Mouse (Mus musculus) liver, embryonic 16.5 days (tissue): ENCODE measurements around the gene Gm6583. TPM values are rescaled to one million over a fixed set of nuclear protein-coding genes. Genes with fewer than 3 reads are reported as not detected.
"Not testable (repeated sequence)": the region's sequence is repeated elsewhere in the genome, so short reads cannot be mapped to it uniquely, and the experiment has no call there.

Source experiments
- ATAC-seq: fragments of 200-750 bp; cut with Nextera tagmentation; 2 replicates; pipeline ENCODE4 v1.8.0; 2017; ENCODE audit warnings: low read depth, mild to moderate bottlenecking, moderate number of reproducible peaks, moderate library complexity
- H3K27ac ChIP-seq: fragments of 300-500 bp; sonication (generic); 2 replicates; pipeline ENCODE4 v1.5.1; 2014; ENCODE audit warnings: mild to moderate bottlenecking, low read length
- H3K27me3 ChIP-seq: fragments of 300-500 bp; sonication (generic); 2 replicates; pipeline ENCODE4 v1.6.1; 2014; ENCODE audit warnings: low read depth, low read length, mixed read lengths; ENCODE audit not compliant: control insufficient read depth, insufficient read depth
- H3K36me3 ChIP-seq: fragments of 300-500 bp; sonication (generic); 2 replicates; pipeline ENCODE4 v1.6.1; 2014; ENCODE audit warnings: mild to moderate bottlenecking; ENCODE audit not compliant: control insufficient read depth, insufficient read depth
- H3K4me1 ChIP-seq: fragments of 300-500 bp; sonication (generic); 2 replicates; pipeline ENCODE4 v1.6.1; 2014; ENCODE audit warnings: low read depth, low read length, mixed read lengths; ENCODE audit not compliant: control insufficient read depth
- H3K4me2 ChIP-seq: fragments of 300-500 bp; sonication (generic); 2 replicates; pipeline ENCODE4 v1.6.1; 2014; ENCODE audit warnings: low read depth, low read length, mixed read lengths
- H3K4me3 ChIP-seq: fragments of 300-500 bp; sonication (generic); 2 replicates; pipeline ENCODE4 v1.5.1; 2014; ENCODE audit warnings: low read depth, mild to moderate bottlenecking, low read length
- H3K9ac ChIP-seq: fragments of 300-500 bp; sonication (generic); 2 replicates; pipeline ENCODE4 v1.6.1; 2014; ENCODE audit warnings: low read depth, low read length
- H3K9me3 ChIP-seq: fragments of 300-500 bp; sonication (generic); replicated peaks from 2 replicates; pipeline ENCODE4 v1.6.1; 2016; ENCODE audit warnings: low read length; ENCODE audit not compliant: control insufficient read depth
- WGBS: fragments of 180-500 bp; shearing (Covaris S2); extraction: QIAGEN DNeasy Blood & Tissue Kit; methylation state at CpG from one replicate; pipeline ENCODE4 v1.1.7; 2014; ENCODE audit not compliant: insufficient replicate concordance; 5-methylcytosine and 5-hydroxymethylcytosine counted together
- polyA plus RNA-seq: library from polyadenylated mRNA; unstranded; fragments of >200 nt; fragmentation: Nextera tagmentation; extraction: Ambion mirVana; gene quantifications from 2 replicates; pipeline ENCODE4 v1.2.1, GENCODE M21; 2015

Gm6583 gene
- polyA plus RNA-seq, 1 experiment from 2014 or later: 0.13 TPM

DNA sequence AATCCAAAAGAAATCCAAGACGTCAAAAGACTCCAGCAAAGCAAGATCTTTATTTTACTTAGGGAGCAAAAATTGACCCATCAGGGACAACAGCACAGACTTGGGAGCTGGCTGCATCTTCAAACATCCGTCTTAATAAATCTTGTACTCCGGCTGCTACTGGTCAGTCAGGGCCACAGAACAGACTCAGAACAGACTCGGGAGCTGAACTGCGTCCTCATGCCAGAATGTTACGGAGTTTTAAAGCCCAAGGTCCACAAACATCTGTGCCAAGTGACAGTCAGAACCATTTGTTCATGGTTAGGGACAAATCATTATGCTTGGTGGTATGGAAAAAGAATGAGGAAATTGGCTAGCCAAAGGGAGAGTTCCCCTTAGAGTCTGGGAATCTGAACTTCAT, 32.6 kb downstream of the Gm6583 start:
- Histone ChIP-seq H3K9ac (no peak overlapping the region), H3K4me3 (no peak overlapping the region), H3K27me3 (no peaks in the 10 kb centered on the region), H3K27ac (no peak overlapping the region), H3K4me2 (no peak overlapping the region), H3K9me3 (no peaks in the 10 kb centered on the region), H3K4me1 (peaks cover 29% of the 10 kb centered on the region), H3K36me3 (peaks cover 3% of the 10 kb centered on the region)
- WGBS: 79% methylated on average over 6 of the region's 6 CpGs
- ATAC-seq: no peak

GRCm38 (mm10) chr5:112321376-112321775, 34.5 kb downstream of the Gm6583 start:
- no peaks in the 10 kb centered on the region for H3K36me3 ChIP-seq
- no peak for ATAC-seq
- WGBS: 66% methylated on average over 4 of the region's 4 CpGs
- no peaks in the 10 kb centered on the region for H3K9me3 ChIP-seq
- no peak overlapping the region for H3K9ac ChIP-seq
- H3K4me1 ChIP-seq: peaks cover 21% of the 10 kb centered on the region
- H3K4me3 ChIP-seq: no peak overlapping the region
- H3K27ac ChIP-seq: no peak overlapping the region
- H3K4me2 ChIP-seq: no peak overlapping the region
- no peaks in the 10 kb centered on the region for H3K27me3 ChIP-seq

DNA sequence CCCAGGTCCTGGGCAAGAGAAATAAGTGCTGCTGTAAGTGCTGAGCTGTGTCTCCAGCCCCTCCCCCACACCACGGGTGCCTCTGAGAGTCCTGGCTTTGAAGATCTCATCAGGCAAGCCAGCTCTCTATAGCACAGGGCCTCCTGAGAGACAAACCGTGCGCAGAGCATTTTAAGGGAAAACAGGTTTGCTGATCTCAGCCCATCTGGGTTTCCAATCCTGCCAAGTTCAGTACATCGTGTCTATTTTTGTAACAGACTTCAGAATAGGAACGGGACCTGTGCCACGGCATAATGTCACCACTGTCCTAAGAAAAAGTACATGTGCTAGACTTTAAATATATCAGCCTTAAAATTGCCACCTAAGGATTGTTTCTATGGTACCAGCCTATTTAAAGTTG, 34.9 kb downstream of the Gm6583 start:
- no peaks in the 10 kb centered on the region for H3K27me3 ChIP-seq
- ATAC-seq: no peak
- H3K9me3 ChIP-seq: no peaks in the 10 kb centered on the region
- no peak overlapping the region for H3K9ac ChIP-seq
- H3K4me1 ChIP-seq: peaks cover 21% of the 10 kb centered on the region
- no peak overlapping the region for H3K4me3 ChIP-seq
- 60% methylated on average over 6 of the region's 6 CpGs for WGBS
- H3K27ac ChIP-seq: no peak overlapping the region
- no peak overlapping the region for H3K4me2 ChIP-seq
- H3K36me3 ChIP-seq: no peaks in the 10 kb centered on the region

DNA sequence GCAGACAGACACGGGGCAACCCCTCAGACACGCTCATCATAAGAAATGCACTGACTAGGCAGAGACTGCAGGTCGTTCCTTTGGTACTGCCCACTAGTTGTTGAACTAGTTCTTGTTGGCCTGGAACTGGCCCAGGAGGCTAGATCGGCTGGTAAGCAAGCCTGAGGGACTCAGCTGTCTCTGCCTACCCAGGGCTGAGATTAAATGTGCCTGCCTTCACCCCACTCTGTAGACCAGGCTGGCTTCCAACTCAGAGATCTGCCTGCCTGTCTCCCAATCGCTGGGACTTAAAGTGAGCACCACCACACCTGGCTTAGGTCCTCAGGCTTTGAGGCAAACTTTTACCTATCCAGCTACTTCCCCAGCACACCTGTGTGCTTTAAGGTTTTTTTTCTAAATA, 35.5 kb downstream of the Gm6583 start:
- H3K27ac ChIP-seq: no peak overlapping the region
- no peaks in the 10 kb centered on the region for H3K27me3 ChIP-seq
- no peak overlapping the region for H3K4me3 ChIP-seq
- ATAC-seq: no peak
- peaks cover 16% of the 10 kb centered on the region for H3K4me1 ChIP-seq
- H3K9me3 ChIP-seq: no peaks in the 10 kb centered on the region
- 65% methylated on average over 5 of the region's 5 CpGs for WGBS
- no peaks in the 10 kb centered on the region for H3K36me3 ChIP-seq
- no peak overlapping the region for H3K4me2 ChIP-seq
- no peak overlapping the region for H3K9ac ChIP-seq

GRCm38 (mm10) chr5:112319343-112319742, 36.5 kb downstream of the Gm6583 start:
- H3K4me2 ChIP-seq, H3K9ac ChIP-seq, H3K27me3 ChIP-seq, H3K27ac ChIP-seq, H3K4me1 ChIP-seq, H3K9me3 ChIP-seq, H3K4me3 ChIP-seq, H3K36me3 ChIP-seq: not testable (repeated sequence)
- 41% methylated on average over 2 of the region's 2 CpGs for WGBS
- peak; percentile 76 for ATAC-seq

- Histone ChIP-seq H3K4me1 (peaks cover 4% of the 10 kb centered on the region; the same call in 1 of the 2 replicates), H3K9me3 (no peaks in the 10 kb centered on the region), H3K27ac (no peak overlapping the region), H3K4me2 (no peak overlapping the region), H3K9ac (no peak overlapping the region), H3K4me3 (no peak overlapping the region), H3K27me3 (no peaks in the 10 kb centered on the region), H3K36me3 (peaks cover 2% of the 10 kb centered on the region)
- WGBS: 34% methylated on average over 5 of the region's 5 CpGs
- ATAC-seq: peak; percentile 31; the same call in 1 of the 2 replicates
These were observed 38.5 kb downstream of the Gm6583 start for GRCm38 (mm10) chr5:112317328-112317727.

DNA sequence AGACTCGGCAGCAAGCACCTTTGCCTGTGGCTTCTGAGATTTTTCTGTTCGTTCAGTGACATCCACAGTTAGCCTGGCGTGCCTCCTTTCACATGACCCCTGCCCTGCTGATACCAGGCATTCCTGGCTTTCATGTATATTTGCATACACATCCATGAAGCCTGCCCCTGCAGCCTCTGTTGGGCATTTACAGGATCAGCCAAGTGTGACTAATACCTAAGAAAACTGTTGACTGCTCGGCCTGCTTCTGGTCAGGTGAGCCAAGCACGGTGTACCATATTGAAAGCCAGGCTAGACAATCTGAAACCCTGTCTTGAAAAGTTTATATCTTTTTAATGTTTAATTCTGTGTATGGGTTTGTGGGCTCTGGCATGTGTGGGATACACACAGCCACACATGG, 39.4 kb downstream of the Gm6583 start:
- H3K4me2 ChIP-seq: no peak overlapping the region
- 70% methylated on average over 5 of the region's 5 CpGs for WGBS
- no peaks in the 10 kb centered on the region for H3K27me3 ChIP-seq
- H3K27ac ChIP-seq: no peak overlapping the region
- no peak overlapping the region for H3K4me3 ChIP-seq
- no peak overlapping the region for H3K9ac ChIP-seq
- H3K4me1 ChIP-seq: peaks cover 4% of the 10 kb centered on the region; the same call in 1 of the 2 replicates
- H3K36me3 ChIP-seq: peaks cover 2% of the 10 kb centered on the region
- H3K9me3 ChIP-seq: no peaks in the 10 kb centered on the region
- no peak for ATAC-seq

GRCm38 (mm10) chr5:112313222-112313885, 42.5 kb downstream of the Gm6583 start:
- Histone ChIP-seq H3K27ac (no peak overlapping the region), H3K4me3 (no peak overlapping the region), H3K4me1 (no peaks in the 10 kb centered on the region), H3K36me3 (peaks cover 23% of the 10 kb centered on the region), H3K9me3 (no peaks in the 10 kb centered on the region), H3K9ac (no peak overlapping the region), H3K27me3 (no peaks in the 10 kb centered on the region), H3K4me2 (no peak overlapping the region)
- no peak for ATAC-seq
- WGBS: 71% methylated on average over 11 of the region's 11 CpGs

DNA sequence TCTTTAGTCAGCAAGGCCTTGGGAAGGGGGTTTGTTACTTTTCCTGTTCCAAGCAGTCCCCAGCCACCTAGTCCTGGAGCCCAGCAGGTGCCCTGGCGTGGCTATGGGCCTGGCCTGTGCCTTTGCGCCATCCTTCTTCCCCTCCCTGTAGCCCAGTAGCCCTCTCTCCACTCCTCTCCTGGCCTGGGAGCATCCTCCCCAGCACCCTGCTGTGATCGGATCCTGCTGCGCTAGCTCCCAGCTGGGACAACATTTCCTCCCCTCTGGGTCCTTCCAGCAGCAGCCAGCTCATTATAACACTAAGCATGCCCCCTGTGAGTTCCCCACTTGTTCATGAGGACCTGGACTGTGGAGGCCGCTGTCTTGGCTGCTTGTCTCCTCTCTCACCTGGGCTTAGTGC, 50.0 kb downstream of the Gm6583 start:
- H3K9me3 ChIP-seq: no peaks in the 10 kb centered on the region
- no peak overlapping the region for H3K4me2 ChIP-seq
- H3K27me3 ChIP-seq: no peaks in the 10 kb centered on the region
- H3K27ac ChIP-seq: no peak overlapping the region
- 84% methylated on average over 5 of the region's 5 CpGs for WGBS
- H3K9ac ChIP-seq: no peak overlapping the region
- H3K4me3 ChIP-seq: no peak overlapping the region
- no peak for ATAC-seq
- H3K4me1 ChIP-seq: peaks cover 15% of the 10 kb centered on the region
- H3K36me3 ChIP-seq: peaks cover 27% of the 10 kb centered on the region
